Mouse (Mus musculus) liver, adult (tissue): ENCODE measurements at regions not wholly inside any gene's neighbourhood (a gene's known extent, or its start where the extent isn't known, plus 50 kb on each side); places are given as distances from the start of the nearest gene placed in this dataset.

Experiments used
- GATA4 ChIP-seq: IDR thresholded peaks from 2 replicates; pipeline ENCODE4 v1.6.1; 2014; ENCODE audit warnings: mild to moderate bottlenecking, low read length; ENCODE audit not compliant: insufficient replicate concordance

DNA sequence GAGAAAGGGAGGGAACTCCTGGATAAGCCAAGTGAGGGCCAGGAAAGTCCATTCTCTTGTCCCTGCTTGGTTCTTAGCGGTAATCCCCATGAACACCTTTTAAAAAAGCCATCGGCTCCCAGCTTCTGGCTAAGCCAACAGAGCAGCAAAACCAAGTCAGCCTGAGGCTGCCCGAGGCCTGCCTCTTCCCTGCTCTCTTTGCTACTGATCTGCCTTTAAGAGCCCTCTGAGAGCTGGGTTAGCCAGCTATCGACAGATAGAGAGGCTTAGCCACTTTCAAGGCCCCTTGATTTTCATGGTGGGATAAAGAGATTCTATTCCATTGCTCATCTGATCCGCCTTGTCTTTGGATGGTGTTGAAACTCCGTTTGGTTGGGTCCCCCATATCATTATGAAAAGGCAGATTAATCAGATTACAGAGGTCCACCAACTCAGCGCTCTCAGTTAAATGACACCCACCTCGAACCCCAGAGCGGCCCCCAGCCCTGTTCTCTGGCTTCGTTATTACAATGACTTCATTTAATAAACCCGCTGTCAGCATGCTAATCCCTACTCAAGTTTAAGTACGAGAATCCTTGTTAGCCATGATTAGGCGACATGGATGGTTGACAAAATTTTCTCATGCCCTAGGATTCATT lies 66.1 kb downstream of the Slc4a3 start:
- TF ChIP-seq GATA4 = no peak

DNA sequence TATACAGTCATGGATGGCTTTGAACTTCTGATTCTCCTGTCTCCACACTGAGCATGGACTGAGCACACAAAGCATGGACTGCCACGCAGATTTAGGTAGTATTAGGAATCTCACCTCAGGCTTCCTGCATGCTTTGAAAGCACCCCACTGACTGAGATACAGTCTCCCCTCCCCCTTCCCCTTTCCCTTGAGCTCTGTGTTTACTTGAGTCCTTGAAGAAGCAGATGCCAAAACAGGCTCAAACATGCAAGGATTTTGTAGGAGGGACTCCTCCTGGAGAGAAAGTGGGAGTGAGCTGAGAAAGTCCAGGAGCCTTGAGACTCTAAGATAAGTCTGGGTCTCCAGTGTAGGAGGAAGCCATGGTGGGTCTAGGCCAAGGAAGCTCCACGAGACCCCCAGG lies 67.1 kb downstream of the Slc4a3 start:
- TF ChIP-seq GATA4 = no peak

- no peak for TF ChIP-seq GATA4
Observed at GRCm38 (mm10) chr1:75616971-75617370, 70.9 kb downstream of the Slc4a3 start.

GRCm38 (mm10) chr1:75618367-75618790 lies 72.3 kb downstream of the Slc4a3 start:
- no peak for TF ChIP-seq GATA4

GRCm38 (mm10) chr1:75630287-75630686 lies 84.2 kb downstream of the Slc4a3 start:
- TF ChIP-seq GATA4 = no peak

DNA sequence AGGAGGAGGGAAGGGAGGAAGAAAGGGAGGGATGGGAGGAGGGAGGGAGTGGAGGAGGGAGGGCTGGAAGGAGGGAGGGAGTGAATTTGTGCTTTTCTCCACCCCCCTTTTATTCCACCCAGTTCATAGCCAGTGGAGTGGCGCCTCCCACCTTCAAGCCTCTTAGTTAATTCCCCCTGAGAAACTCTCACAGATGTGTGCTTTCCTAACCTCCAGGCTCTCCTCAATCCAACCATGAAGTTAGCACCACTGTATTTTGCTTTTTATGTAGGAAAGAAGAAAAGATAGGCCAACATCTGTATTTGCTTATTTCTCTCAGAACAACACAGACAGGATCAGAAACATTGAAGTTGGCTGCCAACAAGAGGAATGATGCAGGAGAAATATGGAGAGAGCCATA lies 85.7 kb downstream of the Slc4a3 start:
- no peak for TF ChIP-seq GATA4

DNA sequence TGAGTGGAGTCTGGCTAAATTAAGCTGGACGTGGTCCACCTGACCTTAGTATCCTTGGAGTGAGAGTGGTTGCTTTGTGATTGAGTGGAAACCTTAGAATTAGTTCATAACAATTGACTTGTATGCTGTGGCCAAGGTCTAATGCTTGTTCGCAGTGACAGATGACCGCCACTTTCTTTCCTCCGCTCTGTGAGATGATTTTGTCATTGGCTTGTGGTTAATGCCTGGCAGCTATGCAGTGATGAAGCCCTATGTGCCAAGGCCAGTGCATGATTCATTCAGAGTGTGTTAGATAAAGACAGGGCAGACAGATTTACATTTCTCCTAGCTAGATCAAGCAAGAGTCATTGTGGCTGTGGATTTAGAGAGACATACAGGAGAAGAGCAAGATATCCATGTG lies 89.5 kb downstream of the Slc4a3 start:
- no peak for TF ChIP-seq GATA4

GRCm38 (mm10) chr1:75639031-75640001 lies 93.2 kb downstream of the Slc4a3 start:
- no peak for TF ChIP-seq GATA4

- TF ChIP-seq GATA4 = no peak
Observed at GRCm38 (mm10) chr1:75642496-75642895, 96.4 kb downstream of the Slc4a3 start.

GRCm38 (mm10) chr1:75652547-75652946 lies 106.5 kb downstream of the Slc4a3 start:
- TF ChIP-seq GATA4 = no peak

DNA sequence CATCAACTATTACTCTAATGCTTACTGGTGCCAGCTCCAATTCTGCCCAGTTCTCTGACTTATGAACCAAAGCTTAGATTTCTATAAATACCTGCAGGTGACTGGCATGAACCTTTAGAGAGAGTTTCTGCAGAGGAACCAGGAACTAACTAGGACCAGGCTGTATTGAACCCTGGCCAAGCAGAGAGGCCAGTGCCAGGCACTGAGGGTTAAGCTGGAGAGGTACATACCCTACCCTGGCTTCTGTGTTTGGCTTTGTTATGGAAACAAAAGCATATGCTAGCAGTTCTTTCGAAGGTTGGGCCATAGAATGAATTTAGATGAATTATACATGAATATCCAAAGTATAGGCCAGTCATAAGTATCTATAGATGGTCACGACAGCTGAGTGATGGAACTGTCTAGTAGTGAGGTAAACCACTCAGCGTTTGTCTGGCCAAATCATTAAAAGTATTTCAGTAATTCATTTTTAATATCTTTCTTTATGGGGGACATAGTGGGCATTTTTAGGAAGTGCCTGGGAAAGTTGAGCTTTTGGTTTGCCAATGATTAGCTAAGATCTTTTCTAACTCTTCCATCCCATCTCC lies 107.0 kb downstream of the Slc4a3 start:
- no peak for TF ChIP-seq GATA4

GRCm38 (mm10) chr1:75653671-75654076 lies 107.6 kb downstream of the Slc4a3 start:
- TF ChIP-seq GATA4 = no peak

GRCm38 (mm10) chr1:75656592-75656991 lies 110.5 kb downstream of the Slc4a3 start:
- no peak for TF ChIP-seq GATA4

GRCm38 (mm10) chr1:75660336-75661100 lies 114.5 kb downstream of the Slc4a3 start:
- TF ChIP-seq GATA4 = peak; percentile 84; the same call in 1 of the 2 replicates

DNA sequence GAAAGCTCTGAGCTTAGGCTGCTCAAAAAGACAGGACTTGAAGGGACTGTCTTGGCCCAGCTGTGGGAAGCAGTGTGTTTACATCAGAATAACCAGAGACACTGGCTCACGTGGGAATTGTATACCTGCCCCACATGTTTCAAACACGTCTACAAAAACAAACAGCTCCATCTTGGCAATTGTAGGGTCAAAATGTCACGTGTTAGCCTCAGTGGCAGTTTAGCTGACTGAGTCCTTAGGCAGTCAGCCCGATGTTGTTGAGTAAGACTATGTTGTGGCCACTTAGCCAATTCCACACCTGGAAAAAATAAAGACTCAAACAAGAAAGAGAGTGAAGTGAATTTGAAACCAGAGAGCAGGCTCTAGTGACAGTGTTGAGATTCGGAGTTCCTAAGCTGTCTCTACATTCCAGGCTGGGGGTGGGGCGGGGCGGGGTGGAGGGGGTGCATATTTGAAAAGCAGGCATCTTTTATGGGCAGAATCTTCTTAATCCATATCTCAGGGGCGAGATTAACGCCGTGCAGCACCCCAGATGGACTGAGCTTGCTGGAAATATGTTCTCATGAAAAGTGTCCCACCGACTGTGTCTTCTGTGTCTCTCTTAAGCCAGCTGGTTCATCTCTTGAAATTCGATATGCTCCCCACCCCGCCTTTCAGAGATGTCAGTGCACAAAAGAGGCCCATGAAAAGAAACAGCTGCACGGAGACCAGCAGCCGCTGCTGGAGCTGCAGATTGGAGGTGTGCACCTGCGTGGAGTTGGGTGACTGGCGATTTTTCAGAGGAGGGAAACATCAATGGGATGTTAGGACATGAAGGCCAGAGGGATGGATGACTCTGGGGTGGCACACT lies 116.3 kb downstream of the Slc4a3 start:
- no peak for TF ChIP-seq GATA4
